Mouse (Mus musculus): ENCODE data around the gene Pcp4.

DNA sequence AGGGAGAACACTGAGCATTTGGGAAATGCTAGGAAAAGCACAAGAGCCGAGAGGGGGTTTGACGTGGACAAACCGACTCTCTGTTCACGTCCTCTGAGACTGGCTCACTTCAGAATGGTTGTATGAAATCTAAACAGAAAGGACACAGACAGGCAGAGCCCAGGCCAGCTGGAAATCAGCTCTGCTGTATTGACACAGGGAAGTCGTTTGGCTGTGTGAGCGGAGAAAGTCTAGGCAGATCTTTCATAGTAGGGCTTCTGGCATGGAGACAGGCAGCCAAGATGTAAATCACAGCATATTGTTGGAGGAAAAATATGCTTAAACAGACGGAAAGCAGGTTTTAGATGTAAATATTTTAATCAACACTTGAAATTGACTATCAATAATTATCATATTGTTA lies 5.4 kb downstream of the Pcp4 start:
- TF ChIP-seq CTCF (IDR thresholded peaks at IDR 0.05; ENCODE audit: low read depth): no peak
- no peak for TF ChIP-seq EP300 (IDR thresholded peaks at IDR 0.05; ENCODE audit: low read depth)

Measured in heart, postnatal 0 days (tissue).